In genomic region chr15:79244071-79244893, GRCm38 (mm10) we compare ENCODE assay signal across 11 mouse cellular contexts. TPM values are rescaled to one million over a fixed set of nuclear protein-coding genes. Genes with fewer than 3 reads are reported as not detected.
DNase-seq lines count a peak whose midpoint lies in the region; ATAC-seq lines count a peak whose summit lies in the region.
"Had no signal": no experiment of that assay in that cellular context is flagged by ENCODE, and none has a peak within 500 bp of the region (broad histone marks: within the 10 kb centered on the region; RNA-seq: fewer than 3 reads in every experiment).

No protein-coding gene starts in this region.

- H3K27me3 ChIP-seq in embryonic facial prominence, embryonic 10.5 days (replicated peaks; ENCODE audit: low read depth, poor library complexity, severe bottlenecking), result peaks cover 6% of the 10 kb centered on the region; the same call in 1 of the 2 replicates
- no peaks in the 10 kb centered on the region for H3K27me3 ChIP-seq in neural tube, embryonic 14.5 days (ENCODE audit: control insufficient read depth, insufficient read depth, low read length)
- H3K27me3 ChIP-seq: Patski; stomach, embryonic 15.5 days had no signal

- peak; percentile 51 to 56 for DNase-seq in lung, adult 18-20 months
- no peak for DNase-seq in lung, postnatal 10 days
- no peak for DNase-seq in embryonic facial prominence, embryonic 10.5 days (ENCODE audit: low spot score)
- DNase-seq in heart, postnatal 4 days, result peak; percentile 24
- DNase-seq in left cerebral cortex, postnatal 36 days (ENCODE audit: low spot score in 2 of 2), result no peak
- DNase-seq: cerebellum, adult 11-12 months had no signal

- no peak overlapping the region for H3K9ac ChIP-seq in neural tube, embryonic 14.5 days (replicated peaks; ENCODE audit: low read depth, low read length)
- H3K9ac ChIP-seq: stomach, embryonic 15.5 days had no signal

- WGBS in embryonic facial prominence, embryonic 10.5 days, result 75% methylated on average over 7 of the region's 7 CpGs
- WGBS in neural tube, embryonic 14.5 days, result 71% methylated on average over 7 of the region's 7 CpGs

- H3K4me1 ChIP-seq in embryonic facial prominence, embryonic 10.5 days, result peaks cover 15% of the 10 kb centered on the region
- peaks cover 5% of the 10 kb centered on the region; the same call in 1 of the 2 replicates for H3K4me1 ChIP-seq in neural tube, embryonic 14.5 days (ENCODE audit: control insufficient read depth, insufficient read depth, low read length)

- intact Hi-C loops in left cerebral cortex, postnatal 36 days (cut with DNase I), result loop anchor here (10.0 kb wide), 1 partner anchor 361 kb away; the partner anchor contains the start of gene Dmc1

- H3K9me3 ChIP-seq in embryonic facial prominence, embryonic 10.5 days, result no peaks in the 10 kb centered on the region
- H3K9me3 ChIP-seq in neural tube, embryonic 14.5 days (ENCODE audit: control insufficient read depth, low read length), result no peaks in the 10 kb centered on the region
- H3K9me3 ChIP-seq: stomach, embryonic 15.5 days had no signal

- H3K4me3 ChIP-seq in embryonic facial prominence, embryonic 10.5 days, result no peak overlapping the region
- H3K4me3 ChIP-seq in neural tube, embryonic 14.5 days (ENCODE audit: low read depth, low read length), result no peak overlapping the region
- H3K4me3 ChIP-seq: stomach, embryonic 15.5 days had no signal

- no peak for ATAC-seq in neural tube, embryonic 14.5 days (ENCODE audit: low read depth)
- ATAC-seq in megakaryocyte-erythroid progenitor cell, adult 5-6 weeks (replicated peaks; ENCODE audit: low FRiP score, low TSS enrichment, poor library complexity, severe bottlenecking), result no peak
- ATAC-seq: Patski had no signal

- H3K4me2 ChIP-seq in neural tube, embryonic 14.5 days (ENCODE audit: low read depth, low read length), result no peak overlapping the region
- H3K4me2 ChIP-seq: stomach, embryonic 15.5 days had no signal

- peak overlapping the region; percentile 30; the same call in 1 of the 2 replicates for H3K27ac ChIP-seq in embryonic facial prominence, embryonic 10.5 days (replicated peaks)
- H3K27ac ChIP-seq in neural tube, embryonic 14.5 days (ENCODE audit: low read depth, low read length), result peak overlapping the region; percentile 56; the same call in 1 of the 2 replicates
- H3K27ac ChIP-seq: stomach, embryonic 15.5 days had no signal

- peaks cover 86% of the 10 kb centered on the region for H3K36me3 ChIP-seq in embryonic facial prominence, embryonic 10.5 days (replicated peaks)
- H3K36me3 ChIP-seq in neural tube, embryonic 14.5 days (ENCODE audit: control insufficient read depth, insufficient read depth, low read length), result peaks cover 54% of the 10 kb centered on the region

RNA-seq across cellular contexts. Expression of gene Slc16a8, which starts 10.3 kb away (rescaled TPM):
- 0.16 and 0.34 TPM in 2 replicates for polyA plus RNA-seq in embryonic facial prominence, embryonic 10.5 days (2016; fragmentation: Nextera tagmentation; extraction: Ambion mirVana)
- total RNA-seq in heart, postnatal 4 days (2021), result under 1 TPM; 0.23 to 0.31 TPM
- polyA plus RNA-seq in neural tube, embryonic 14.5 days (2014; fragmentation: Nextera tagmentation; extraction: Ambion mirVana), result 0.21 and 0.35 TPM in 2 replicates
- total RNA-seq in megakaryocyte-erythroid progenitor cell, adult 5-6 weeks (2014; fragmentation: Nextera tagmentation), result not detected in 2 replicates
- total RNA-seq in megakaryocyte-erythroid progenitor cell, adult 5-6 weeks (2017), result not detected in 2 replicates
- under 1 TPM in 1 of 2 experiments, not detected in 1; 0.17 TPM for total RNA-seq in left cerebral cortex, postnatal 36 days (2021)
- polyA plus RNA-seq: frontal cortex, adult 2 months had no signal

RNA-seq across cellular contexts. Expression of gene Gm49486, which starts 15.1 kb away (rescaled TPM):
- polyA plus RNA-seq in embryonic facial prominence, embryonic 10.5 days (2016; fragmentation: Nextera tagmentation; extraction: Ambion mirVana), result 0.29 and 0.35 TPM in 2 replicates
- under 1 TPM; 0.52 to 0.74 TPM for total RNA-seq in heart, postnatal 4 days (2021)
- 1.3 and 1.5 TPM in 2 replicates for polyA plus RNA-seq in neural tube, embryonic 14.5 days (2014; fragmentation: Nextera tagmentation; extraction: Ambion mirVana)
- not detected in 2 replicates for total RNA-seq in megakaryocyte-erythroid progenitor cell, adult 5-6 weeks (2014; fragmentation: Nextera tagmentation)
- total RNA-seq in megakaryocyte-erythroid progenitor cell, adult 5-6 weeks (2017), result 0.08 TPM in 1 of 2 replicates, not detected in the other
- 1 to 10 TPM in 1 of 2 experiments, under 1 TPM in 1; 0.20 to 1.2 TPM for total RNA-seq in left cerebral cortex, postnatal 36 days (2021)

RNA-seq across cellular contexts. Expression of gene Pick1, which starts 15.3 kb away (rescaled TPM):
- polyA plus RNA-seq in embryonic facial prominence, embryonic 10.5 days (2016; fragmentation: Nextera tagmentation; extraction: Ambion mirVana), result 45.6 and 50.1 TPM in 2 replicates
- total RNA-seq in heart, postnatal 4 days (2021), result 10 to 100 TPM; 24.5 to 26.0 TPM
- 47.3 and 58.8 TPM in 2 replicates for polyA plus RNA-seq in neural tube, embryonic 14.5 days (2014; fragmentation: Nextera tagmentation; extraction: Ambion mirVana)
- 15.8 and 20.9 TPM in 2 replicates for total RNA-seq in megakaryocyte-erythroid progenitor cell, adult 5-6 weeks (2014; fragmentation: Nextera tagmentation)
- 8.9 and 11.4 TPM in 2 replicates for total RNA-seq in megakaryocyte-erythroid progenitor cell, adult 5-6 weeks (2017)
- total RNA-seq in left cerebral cortex, postnatal 36 days (2021), result 10 to 100 TPM; 48.9 to 50.4 TPM

RNA-seq across cellular contexts. Expression of gene Baiap2l2, which starts 41.1 kb away (rescaled TPM):
- 2.5 and 6.0 TPM in 2 replicates for polyA plus RNA-seq in embryonic facial prominence, embryonic 10.5 days (2016; fragmentation: Nextera tagmentation; extraction: Ambion mirVana)
- total RNA-seq in heart, postnatal 4 days (2021), result 1 to 10 TPM; 1.3 to 2.0 TPM
- 1.7 and 2.3 TPM in 2 replicates for polyA plus RNA-seq in neural tube, embryonic 14.5 days (2014; fragmentation: Nextera tagmentation; extraction: Ambion mirVana)
- total RNA-seq in megakaryocyte-erythroid progenitor cell, adult 5-6 weeks (2014; fragmentation: Nextera tagmentation), result not detected in 2 replicates
- total RNA-seq in megakaryocyte-erythroid progenitor cell, adult 5-6 weeks (2017), result not detected in 2 replicates
- 1 to 10 TPM; 3.5 to 4.5 TPM for total RNA-seq in left cerebral cortex, postnatal 36 days (2021)

Comparison
In these comparisons a context has a peak if more than half of its experiments do, and no peak if none do; other contexts are left out.
1. DNase-seq: peak in lung, adult 18-20 months (2 of 2) and heart, postnatal 4 days (single experiment); none in lung, postnatal 10 days (single experiment), embryonic facial prominence, embryonic 10.5 days (single experiment) and left cerebral cortex, postnatal 36 days (0 of 2).